Mouse (Mus musculus) macrophage (primary cell): ENCODE measurements around the gene Atp7b. TPM values are rescaled to one million over a fixed set of nuclear protein-coding genes. Genes with fewer than 3 reads are reported as not detected.

ENCODE experiments used
- H3K27ac ChIP-seq: fragments of 350-480 bp; formaldehyde crosslinking; 2 replicates; pipeline ENCODE4 v1.9.0; 2021
- H3K36me3 ChIP-seq: fragments of 350-480 bp; formaldehyde crosslinking; 2 replicates; pipeline ENCODE4 v1.9.0; 2021; ENCODE audit errors: inconsistent target
- H3K4me3 ChIP-seq: fragments of 350-480 bp; formaldehyde crosslinking; 2 replicates; pipeline ENCODE4 v1.9.0; 2021; ENCODE audit errors: inconsistent target
- H3K79me2 ChIP-seq: fragments of 350-480 bp; formaldehyde crosslinking; 2 replicates; pipeline ENCODE4 v1.9.0; 2021; ENCODE audit errors: inconsistent target
- WGBS: methylation state at CpG from one replicate; pipeline ENCODE4 v1.1.7; 2026; ENCODE audit warnings: inconsistent platforms; ENCODE audit not compliant: missing documents; 5-methylcytosine and 5-hydroxymethylcytosine counted together
- polyA plus RNA-seq: library from polyadenylated mRNA; stranded (reverse); fragments of 250-400 nt; gene quantifications from 3 replicates; pipeline ENCODE4 v1.2.4, GENCODE M21; 2018; ENCODE audit warnings: inconsistent platforms

Atp7b gene
- polyA plus RNA-seq, 1 experiment from 2014 or later, result not detected

DNA sequence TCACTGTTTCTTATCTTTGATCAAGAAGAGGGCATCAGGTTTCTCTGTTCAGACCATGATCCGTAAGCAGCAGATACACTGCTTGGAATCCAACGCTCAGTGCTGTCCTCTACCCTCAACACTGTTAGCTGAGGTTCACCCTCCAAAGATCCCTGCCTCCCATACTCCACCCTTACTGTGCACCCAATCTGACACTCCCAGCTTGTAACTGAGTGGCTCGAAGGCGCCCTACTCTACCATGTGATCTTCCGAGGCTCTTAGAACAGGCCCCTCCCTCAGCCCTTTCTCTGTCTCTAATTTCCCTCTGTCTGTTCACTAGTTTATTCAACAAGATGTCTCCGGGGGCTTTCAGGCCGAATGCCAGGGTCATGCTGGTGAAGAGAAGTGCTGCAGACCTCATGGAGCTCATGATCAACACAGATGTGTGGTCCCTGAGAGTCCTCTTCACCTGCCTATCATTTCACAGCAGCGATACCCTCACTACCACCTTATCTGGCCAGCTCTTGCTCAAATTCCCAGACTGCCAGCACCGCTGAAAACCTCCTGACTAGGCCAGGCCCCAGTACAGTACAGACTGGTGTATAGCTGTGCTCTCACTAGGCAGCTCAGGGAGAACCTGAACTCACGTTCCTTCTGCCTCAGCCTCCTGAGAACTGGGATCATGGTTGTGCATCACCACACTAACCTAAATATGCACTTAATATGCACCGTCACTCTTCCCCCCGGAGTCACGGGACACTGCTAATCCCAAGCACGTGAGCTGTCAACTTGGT, 55.2 kb downstream of the Atp7b start:
- H3K4me3 ChIP-seq, result no peak overlapping the region
- H3K27ac ChIP-seq, result no peak overlapping the region
- WGBS, result 90% methylated on average over 14 of the region's 14 CpGs
- no peaks in the 10 kb centered on the region for H3K79me2 ChIP-seq
- H3K36me3 ChIP-seq, result no peaks in the 10 kb centered on the region

DNA sequence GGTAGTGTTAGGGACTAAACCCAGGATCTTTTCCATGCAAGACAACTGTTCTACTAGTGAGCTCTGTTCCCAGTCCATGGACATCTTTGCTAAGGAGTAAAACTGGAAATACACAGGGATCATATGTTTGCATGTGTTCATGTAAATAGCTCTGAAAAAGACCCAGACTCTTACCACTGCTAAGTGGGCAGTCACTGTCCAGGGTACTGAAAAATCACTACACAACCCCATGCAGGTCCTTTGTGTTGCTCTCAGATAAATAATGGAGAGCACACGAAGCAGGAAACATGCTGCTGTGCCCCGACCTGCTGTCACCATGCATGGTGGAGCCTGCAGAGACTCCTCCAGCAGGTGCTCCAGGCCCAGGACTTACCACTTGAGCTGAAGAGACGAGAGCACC, 64.9 kb downstream of the Atp7b start:
- no peak overlapping the region for H3K4me3 ChIP-seq
- whole genome bisulfite sequencing, result 45% methylated on average over 3 of the region's 3 CpGs
- no peak overlapping the region for H3K27ac ChIP-seq
- no peaks in the 10 kb centered on the region for H3K36me3 ChIP-seq
- no peaks in the 10 kb centered on the region for H3K79me2 ChIP-seq

- Histone ChIP-seq H3K79me2 (no peaks in the 10 kb centered on the region), H3K4me3 (no peak overlapping the region), H3K27ac (no peak overlapping the region), H3K36me3 (no peaks in the 10 kb centered on the region)
- 13% methylated on average over 6 of the region's 6 CpGs for WGBS
These were observed 67.9 kb downstream of the Atp7b start for GRCm38 (mm10) chr8:21992184-21992583.

DNA sequence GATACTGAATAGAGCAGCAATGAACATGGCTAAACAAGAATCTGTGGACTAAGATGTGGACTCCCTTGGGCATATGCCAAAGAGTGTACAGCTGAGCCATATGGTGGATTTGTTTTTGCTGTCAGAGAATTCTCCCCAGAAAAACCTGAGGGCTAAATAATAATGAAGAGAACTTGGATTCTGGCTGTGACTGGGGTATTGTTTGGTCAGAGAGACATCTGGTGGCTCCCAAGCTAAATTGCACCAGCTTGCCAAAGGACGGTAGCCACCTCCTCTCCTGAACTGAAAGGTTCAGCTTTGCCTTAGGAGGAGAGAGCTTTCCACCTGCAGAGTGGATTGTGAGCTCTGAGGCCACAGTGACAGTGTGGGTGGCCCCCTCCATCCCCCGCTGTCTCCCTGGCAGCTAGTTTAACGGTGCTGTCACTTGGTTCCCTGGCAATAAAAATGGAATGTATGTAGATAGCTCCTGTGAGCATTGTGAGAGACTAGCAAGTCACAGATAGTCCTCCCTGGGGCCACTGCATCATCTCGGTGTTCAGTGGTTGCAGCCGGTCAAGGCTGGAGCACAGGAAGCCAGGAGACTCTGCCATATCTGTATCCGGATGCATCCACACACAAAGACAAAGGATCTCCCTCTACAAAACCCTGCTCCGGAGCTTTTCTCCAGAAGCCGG, 78.3 kb downstream of the Atp7b start:
- WGBS, result 61% methylated on average over 8 of the region's 8 CpGs
- no peaks in the 10 kb centered on the region for H3K36me3 ChIP-seq
- H3K4me3 ChIP-seq, result no peak overlapping the region
- no peaks in the 10 kb centered on the region for H3K79me2 ChIP-seq
- H3K27ac ChIP-seq, result no peak overlapping the region

DNA sequence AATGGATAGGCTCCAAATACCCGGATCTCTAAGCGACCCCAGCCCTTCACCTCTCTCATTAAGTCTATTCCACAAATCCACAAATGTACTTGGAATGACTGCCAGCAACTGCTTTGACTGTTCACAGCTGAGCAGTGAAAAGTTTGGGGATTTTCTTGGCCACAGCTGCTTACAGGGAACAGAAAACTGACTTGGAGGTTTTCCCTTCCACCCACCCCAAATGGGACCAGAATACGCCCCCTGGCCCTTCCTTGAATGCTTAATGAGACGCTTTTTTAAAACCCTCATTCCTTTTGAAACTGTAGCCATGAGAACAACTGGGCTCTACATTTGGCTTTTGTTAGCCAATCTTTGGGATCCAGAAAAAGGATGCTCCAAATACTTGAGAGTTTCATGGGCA, 81.9 kb downstream of the Atp7b start:
- no peaks in the 10 kb centered on the region for H3K79me2 ChIP-seq
- H3K4me3 ChIP-seq, result no peak overlapping the region
- no peaks in the 10 kb centered on the region for H3K36me3 ChIP-seq
- WGBS, result 77% methylated on average over 4 of the region's 4 CpGs
- H3K27ac ChIP-seq, result no peak overlapping the region

- no peak within 1 kb of the TSS for H3K27ac ChIP-seq
- no peaks in the 10 kb centered on the region for H3K36me3 ChIP-seq
- WGBS, result 87% methylated on average over 3 of the region's 3 CpGs
- H3K4me3 ChIP-seq, result no peak within 1 kb of the TSS
- H3K79me2 ChIP-seq, result no peaks in the 10 kb centered on the region
These were observed 90.6 kb downstream of the Atp7b start, which contains the start of gene Ccdc70 for GRCm38 (mm10) chr8:21969475-21969874. Gene Ccdc70, plus strand, starts transcription at chr8:21969775.

GRCm38 (mm10) chr8:21966646-21967045, 93.5 kb downstream of the Atp7b start:
- H3K4me3 ChIP-seq, result no peak overlapping the region
- no peaks in the 10 kb centered on the region for H3K36me3 ChIP-seq
- WGBS, result 55% methylated on average over 1 of the region's 1 CpGs
- no peak overlapping the region for H3K27ac ChIP-seq
- no peaks in the 10 kb centered on the region for H3K79me2 ChIP-seq

GRCm38 (mm10) chr8:21958414-21958813, 101.7 kb downstream of the Atp7b start, which contains the start of gene Fam90a1a:
Gene Fam90a1a, plus strand, starts transcription at chr8:21958714.
- Histone ChIP-seq H3K27ac (no peak within 1 kb of the TSS), H3K4me3 (no peak within 1 kb of the TSS), H3K79me2 (no peaks in the 10 kb centered on the region), H3K36me3 (no peaks in the 10 kb centered on the region)
- 100% methylated on average over 2 of the region's 2 CpGs for WGBS

GRCm38 (mm10) chr8:21956336-21956735, 103.8 kb downstream of the Atp7b start:
- Histone ChIP-seq H3K4me3 (no peak overlapping the region), H3K27ac (no peak overlapping the region), H3K36me3 (no peaks in the 10 kb centered on the region), H3K79me2 (no peaks in the 10 kb centered on the region)
- WGBS, result 68% methylated on average over 3 of the region's 3 CpGs

GRCm38 (mm10) chr8:21955321-21955720, 104.8 kb downstream of the Atp7b start:
- Histone ChIP-seq H3K79me2 (no peaks in the 10 kb centered on the region), H3K4me3 (no peak overlapping the region), H3K36me3 (no peaks in the 10 kb centered on the region), H3K27ac (no peak overlapping the region)
- WGBS, result 7% methylated on average over 9 of the region's 9 CpGs

GRCm38 (mm10) chr8:21947311-21948017, 112.6 kb downstream of the Atp7b start:
- Histone ChIP-seq H3K79me2 (no peaks in the 10 kb centered on the region), H3K27ac (no peak overlapping the region), H3K36me3 (no peaks in the 10 kb centered on the region), H3K4me3 (no peak overlapping the region)
- WGBS, result 85% methylated on average over 9 of the region's 9 CpGs

DNA sequence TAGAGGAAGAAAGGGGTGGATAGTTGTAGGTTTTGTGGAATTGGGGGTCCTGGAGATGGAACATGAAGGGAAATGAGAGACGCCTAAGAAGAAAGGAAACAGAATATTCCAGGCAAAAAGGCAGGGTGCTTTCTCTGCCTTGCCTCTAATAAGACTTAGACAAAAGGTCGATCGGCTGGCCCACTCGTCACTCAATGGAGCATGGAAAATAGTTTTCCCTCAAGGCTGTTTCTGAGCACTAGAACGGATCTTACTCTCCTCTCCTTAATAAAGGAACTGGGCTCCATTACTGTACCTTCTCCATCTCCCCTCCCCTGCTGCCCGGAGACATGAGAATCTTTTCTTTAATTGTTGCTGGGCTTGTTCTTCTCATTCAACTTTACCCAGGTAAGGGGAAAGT, 113.6 kb downstream of the Atp7b start, which contains the start of gene Defb13:
TSS of gene Defb13 (plus strand) at position 301 of the 400 bp plus-strand sequence.
- Histone ChIP-seq H3K36me3 (no peaks in the 10 kb centered on the region), H3K4me3 (no peak within 1 kb of the TSS), H3K27ac (no peak within 1 kb of the TSS), H3K79me2 (no peaks in the 10 kb centered on the region)
- WGBS, result 92% methylated on average over 6 of the region's 6 CpGs
